Mouse (Mus musculus): ENCODE measurements around the gene D5Ertd579e. TPM values are rescaled to one million over a fixed set of nuclear protein-coding genes. Genes with fewer than 3 reads are reported as not detected.

The D5Ertd579e gene
- polyA plus RNA-seq, 1 experiment = 8.6 TPM

DNA sequence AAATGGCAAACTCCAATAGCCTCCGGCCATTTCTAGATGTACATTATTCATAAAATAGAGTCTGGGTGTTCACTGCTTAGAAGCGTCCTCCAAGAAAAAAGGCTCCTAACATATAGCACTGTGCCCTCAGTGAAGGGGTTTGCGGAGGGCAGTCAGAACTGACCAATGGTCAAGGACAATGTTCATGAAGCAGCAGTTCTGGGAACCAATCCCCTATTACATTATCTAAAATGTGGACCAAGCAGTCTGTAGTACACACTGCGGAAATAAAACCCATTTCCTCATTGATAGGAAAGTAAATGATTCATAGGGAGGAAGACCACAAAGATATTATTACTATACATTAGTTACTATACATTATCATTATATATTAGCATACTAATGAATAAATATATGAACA, 135.3 kb downstream of the D5Ertd579e start:
- Histone ChIP-seq H3ac (ENCODE audit: control insufficient read depth, insufficient read length, low read depth) (no peak overlapping the region), H3K79me2 (ENCODE audit: control insufficient read depth, insufficient read depth) (no peaks in the 10 kb centered on the region), H3K27me3 (ENCODE audit: control insufficient read depth, insufficient read depth, insufficient read length) (no peaks in the 10 kb centered on the region), H3K36me3 (ENCODE audit: control insufficient read depth, insufficient read depth) (no peaks in the 10 kb centered on the region), H3K4me3 (ENCODE audit: insufficient read depth, poor library complexity, severe bottlenecking) (no peak overlapping the region), H3K79me3 (ENCODE audit: low read depth) (no peaks in the 10 kb centered on the region)
- TF ChIP-seq CEBPB (IDR thresholded peaks at IDR 0.05; ENCODE audit: low read depth) = no peak
- TF ChIP-seq USF1 (IDR thresholded peaks at IDR 0.05; ENCODE audit: low read depth) = no peak
- TF ChIP-seq MYOD1 (IDR thresholded peaks at IDR 0.05; ENCODE audit: control insufficient read depth, insufficient read length, low read depth) = no peak
- no peak for TF ChIP-seq FOSL1 (IDR thresholded peaks at IDR 0.05; ENCODE audit: insufficient read depth, low read length, poor library complexity, severe bottlenecking)
- TF ChIP-seq CTCF (IDR thresholded peaks at IDR 0.05; ENCODE audit: control insufficient read depth, insufficient read depth, insufficient read length) = no peak
- no peak for TF ChIP-seq MAX (IDR thresholded peaks at IDR 0.05)
- TF ChIP-seq MYOG (IDR thresholded peaks at IDR 0.05; ENCODE audit: control insufficient read depth, extremely low read depth, insufficient read length) = no peak

DNA sequence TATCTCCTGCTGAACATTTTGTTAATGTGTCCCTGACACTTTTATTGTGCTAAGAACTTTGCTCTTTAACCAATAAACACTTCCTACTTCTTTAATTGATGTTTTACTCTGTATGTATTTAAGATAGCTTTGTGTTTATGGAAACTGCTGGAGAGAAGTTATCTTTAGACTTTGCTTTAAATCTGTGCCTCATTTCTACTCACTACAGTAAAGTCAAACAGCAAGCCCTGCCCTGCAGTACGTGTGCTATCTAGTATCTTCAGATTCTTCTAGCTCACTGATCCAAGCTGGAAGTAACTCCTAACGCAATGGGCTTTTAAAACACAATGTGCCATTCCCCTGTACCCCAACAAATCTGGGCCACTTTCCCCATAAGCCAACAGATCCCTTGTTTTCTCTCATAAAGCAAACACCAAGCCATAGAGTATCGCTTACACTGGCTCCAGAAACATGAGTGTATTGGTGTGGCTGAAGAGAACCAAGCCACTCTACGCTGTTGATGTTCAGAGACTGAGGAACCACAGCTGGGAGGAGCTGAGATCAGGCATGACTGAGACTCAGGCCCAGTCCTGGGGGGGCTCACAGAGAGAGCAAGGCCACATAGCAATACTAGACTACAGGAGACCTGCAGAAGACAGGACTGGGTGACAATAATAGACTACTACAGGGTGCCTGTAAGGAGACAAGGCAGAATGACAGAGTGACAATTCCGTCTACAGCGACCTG, 136.2 kb downstream of the D5Ertd579e start:
- TF ChIP-seq MYOD1 (IDR thresholded peaks at IDR 0.05; ENCODE audit: control insufficient read depth, insufficient read length, low read depth) = no peak
- TF ChIP-seq MAX (IDR thresholded peaks at IDR 0.05) = no peak
- no peak for TF ChIP-seq USF1 (IDR thresholded peaks at IDR 0.05; ENCODE audit: low read depth)
- TF ChIP-seq FOSL1 (IDR thresholded peaks at IDR 0.05; ENCODE audit: insufficient read depth, low read length, poor library complexity, severe bottlenecking) = no peak
- no peak for TF ChIP-seq CEBPB (IDR thresholded peaks at IDR 0.05; ENCODE audit: low read depth)
- no peak for TF ChIP-seq MYOG (IDR thresholded peaks at IDR 0.05; ENCODE audit: control insufficient read depth, extremely low read depth, insufficient read length)
- no peak for TF ChIP-seq CTCF (IDR thresholded peaks at IDR 0.05; ENCODE audit: control insufficient read depth, insufficient read depth, insufficient read length)
- Histone ChIP-seq H3ac (ENCODE audit: control insufficient read depth, insufficient read length, low read depth) (no peak overlapping the region), H3K79me2 (ENCODE audit: control insufficient read depth, insufficient read depth) (no peaks in the 10 kb centered on the region), H3K36me3 (ENCODE audit: control insufficient read depth, insufficient read depth) (no peaks in the 10 kb centered on the region), H3K4me3 (ENCODE audit: insufficient read depth, poor library complexity, severe bottlenecking) (no peak overlapping the region), H3K27me3 (ENCODE audit: control insufficient read depth, insufficient read depth, insufficient read length) (no peaks in the 10 kb centered on the region), H3K79me3 (ENCODE audit: low read depth) (no peaks in the 10 kb centered on the region)

DNA sequence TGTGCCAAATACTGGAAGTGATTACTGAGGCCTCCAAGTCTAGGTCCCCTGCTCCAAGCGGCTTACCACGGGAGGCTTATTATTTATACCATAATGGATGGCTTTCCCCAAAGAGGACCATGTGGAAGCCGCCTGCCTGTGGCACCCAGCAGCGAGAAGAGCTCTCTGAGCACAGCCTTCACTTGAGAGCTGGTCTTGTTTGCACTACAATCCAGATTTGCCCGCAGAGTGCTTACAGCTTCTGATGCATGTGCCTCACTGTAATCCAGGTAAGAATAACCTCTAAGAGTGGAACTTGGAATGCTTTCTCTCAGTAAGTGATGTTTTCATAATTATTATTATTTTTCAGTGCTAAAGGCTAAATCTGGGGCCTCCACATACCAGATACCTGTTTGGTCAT, 136.7 kb downstream of the D5Ertd579e start:
- H3ac ChIP-seq (ENCODE audit: control insufficient read depth, insufficient read length, low read depth) = no peak overlapping the region
- H3K4me3 ChIP-seq (ENCODE audit: insufficient read depth, poor library complexity, severe bottlenecking) = no peak overlapping the region
- no peak for TF ChIP-seq MYOG (IDR thresholded peaks at IDR 0.05; ENCODE audit: control insufficient read depth, extremely low read depth, insufficient read length)
- no peak for TF ChIP-seq CTCF (IDR thresholded peaks at IDR 0.05; ENCODE audit: control insufficient read depth, insufficient read depth, insufficient read length)
- TF ChIP-seq MAX (IDR thresholded peaks at IDR 0.05) = no peak
- TF ChIP-seq FOSL1 (IDR thresholded peaks at IDR 0.05; ENCODE audit: insufficient read depth, low read length, poor library complexity, severe bottlenecking) = no peak
- H3K79me2 ChIP-seq (ENCODE audit: control insufficient read depth, insufficient read depth) = no peaks in the 10 kb centered on the region
- H3K36me3 ChIP-seq (ENCODE audit: control insufficient read depth, insufficient read depth) = no peaks in the 10 kb centered on the region
- H3K27me3 ChIP-seq (ENCODE audit: control insufficient read depth, insufficient read depth, insufficient read length) = no peaks in the 10 kb centered on the region
- no peaks in the 10 kb centered on the region for H3K79me3 ChIP-seq (ENCODE audit: low read depth)

DNA sequence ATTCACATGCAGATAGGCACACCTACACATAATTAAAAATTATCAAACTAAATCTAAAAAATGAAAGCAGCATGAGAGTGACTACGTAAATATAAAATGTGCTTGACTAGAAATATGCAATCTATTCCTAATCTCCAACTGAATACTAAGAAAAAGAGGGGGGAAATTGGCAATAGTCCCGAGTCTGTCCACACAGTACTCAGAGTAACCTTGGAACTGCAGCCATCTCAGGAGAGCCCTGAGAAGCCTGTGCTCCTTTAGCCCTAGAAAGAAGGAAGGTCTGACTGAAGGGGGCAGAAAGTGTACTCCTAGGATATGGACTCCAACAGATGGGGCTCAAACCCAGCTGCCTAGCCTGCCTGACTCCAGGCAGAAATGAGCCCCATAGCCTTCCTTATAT, 137.3 kb downstream of the D5Ertd579e start:
- Histone ChIP-seq H3K27me3 (ENCODE audit: control insufficient read depth, insufficient read depth, insufficient read length) (no peaks in the 10 kb centered on the region), H3ac (ENCODE audit: control insufficient read depth, insufficient read length, low read depth) (no peak overlapping the region), H3K36me3 (ENCODE audit: control insufficient read depth, insufficient read depth) (no peaks in the 10 kb centered on the region), H3K4me3 (ENCODE audit: insufficient read depth, poor library complexity, severe bottlenecking) (no peak overlapping the region), H3K79me2 (ENCODE audit: control insufficient read depth, insufficient read depth) (no peaks in the 10 kb centered on the region), H3K79me3 (ENCODE audit: low read depth) (no peaks in the 10 kb centered on the region)
- TF ChIP-seq FOSL1 (IDR thresholded peaks at IDR 0.05; ENCODE audit: insufficient read depth, low read length, poor library complexity, severe bottlenecking) (no peak), CEBPB (IDR thresholded peaks at IDR 0.05; ENCODE audit: low read depth) (no peak), MYOD1 (IDR thresholded peaks at IDR 0.05; ENCODE audit: control insufficient read depth, insufficient read length, low read depth) (no peak), MAX (IDR thresholded peaks at IDR 0.05) (no peak), USF1 (IDR thresholded peaks at IDR 0.05; ENCODE audit: low read depth) (no peak), MYOG (IDR thresholded peaks at IDR 0.05; ENCODE audit: control insufficient read depth, extremely low read depth, insufficient read length) (no peak)

DNA sequence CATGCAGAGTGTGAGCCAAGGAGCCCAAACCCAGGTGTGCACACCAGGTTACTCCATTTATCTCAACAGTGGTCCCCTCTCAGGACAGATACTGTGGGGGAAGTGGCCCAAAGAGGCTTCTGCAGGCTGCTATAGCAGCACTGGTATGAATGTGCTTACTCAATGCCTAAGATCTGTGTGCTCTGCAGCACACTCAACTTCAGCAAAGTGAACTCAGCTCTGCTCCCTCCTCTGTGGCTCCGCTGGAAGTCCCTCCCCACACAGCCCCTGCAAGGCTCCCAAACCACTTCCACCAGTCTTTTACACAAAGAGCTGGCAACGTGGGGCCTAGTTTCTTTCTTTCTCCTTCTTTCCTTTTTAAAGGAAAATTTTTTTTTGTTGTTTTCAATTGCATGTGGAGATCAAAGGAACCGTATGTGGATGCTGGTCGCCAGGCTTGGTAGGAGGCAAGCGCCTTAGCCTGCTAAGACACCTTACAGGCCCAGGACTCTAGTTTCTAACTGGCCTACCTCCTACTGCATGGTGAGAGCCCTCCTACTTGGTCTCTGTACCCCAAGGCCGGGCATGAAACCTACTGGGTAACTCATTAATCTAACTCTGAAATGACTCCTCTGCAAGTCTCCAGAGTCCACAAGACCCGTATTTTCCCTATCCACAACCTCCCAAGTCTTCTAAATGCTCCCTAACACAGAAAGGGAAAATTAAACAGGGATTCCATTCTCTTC, 138.1 kb downstream of the D5Ertd579e start:
- TF ChIP-seq MAX (IDR thresholded peaks at IDR 0.05) (no peak), MYOD1 (IDR thresholded peaks at IDR 0.05; ENCODE audit: control insufficient read depth, insufficient read length, low read depth) (no peak), CEBPB (IDR thresholded peaks at IDR 0.05; ENCODE audit: low read depth) (no peak), CTCF (IDR thresholded peaks at IDR 0.05; ENCODE audit: control insufficient read depth, insufficient read depth, insufficient read length) (no peak), MYOG (IDR thresholded peaks at IDR 0.05; ENCODE audit: control insufficient read depth, extremely low read depth, insufficient read length) (no peak), FOSL1 (IDR thresholded peaks at IDR 0.05; ENCODE audit: insufficient read depth, low read length, poor library complexity, severe bottlenecking) (no peak), USF1 (IDR thresholded peaks at IDR 0.05; ENCODE audit: low read depth) (no peak)
- no peaks in the 10 kb centered on the region for H3K79me3 ChIP-seq (ENCODE audit: low read depth)
- H3K36me3 ChIP-seq (ENCODE audit: control insufficient read depth, insufficient read depth) = no peaks in the 10 kb centered on the region
- H3K27me3 ChIP-seq (ENCODE audit: control insufficient read depth, insufficient read depth, insufficient read length) = no peaks in the 10 kb centered on the region
- H3K79me2 ChIP-seq (ENCODE audit: control insufficient read depth, insufficient read depth) = no peaks in the 10 kb centered on the region
- H3K4me3 ChIP-seq (ENCODE audit: insufficient read depth, poor library complexity, severe bottlenecking) = no peak overlapping the region
- H3ac ChIP-seq (ENCODE audit: control insufficient read depth, insufficient read length, low read depth) = no peak overlapping the region

Data from C2C12 (cell line).